Mouse (Mus musculus): Measurements from ENCODE around the gene Usp12. TPM values are rescaled to one million over a fixed set of nuclear protein-coding genes. Genes with fewer than 3 reads are reported as not detected.

Usp12 gene
- polyA plus RNA-seq, 1 experiment from 2014 or later = 12.1 TPM

DNA sequence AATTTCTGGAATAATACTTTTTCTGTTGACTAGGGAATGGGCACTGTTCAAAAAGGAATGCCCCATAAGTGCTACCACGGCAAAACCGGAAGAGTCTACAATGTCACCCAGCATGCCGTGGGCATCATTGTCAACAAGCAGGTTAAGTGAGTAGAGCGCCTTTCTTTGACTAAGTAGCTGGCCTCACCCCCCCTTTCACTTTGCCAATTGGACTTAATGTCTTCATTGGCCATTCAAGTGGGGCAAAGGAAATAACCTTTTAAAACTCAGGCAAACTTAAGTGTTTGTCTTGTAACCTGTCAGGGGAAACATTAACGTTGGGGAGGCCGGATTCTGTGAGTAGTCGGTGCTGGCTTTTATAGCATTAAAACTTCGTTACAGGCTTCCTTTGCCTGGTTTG lies 40.2 kb upstream of the Usp12 start:
- DNase-seq (ENCODE audit: low spot score, missing footprints) (no peak), ATAC-seq (ENCODE audit: low FRiP score) (no peak)
- Histone ChIP-seq H3K4me1 (ENCODE audit: control insufficient read depth, insufficient read depth, low read length) (peaks cover 5% of the 10 kb centered on the region; the same call in 1 of the 2 replicates), H3K9ac (ENCODE audit: low read length) (no peak overlapping the region), H3K27ac (ENCODE audit: low read depth, low read length) (no peak overlapping the region), H3K4me3 (ENCODE audit: low read depth, low read length) (no peak overlapping the region), H3K4me2 (no peak overlapping the region), H3K27me3 (ENCODE audit: control insufficient read depth, insufficient read depth, low read length) (no peaks in the 10 kb centered on the region), H3K9me3 (ENCODE audit: control insufficient read depth, low read length) (no peaks in the 10 kb centered on the region), H3K36me3 (ENCODE audit: control insufficient read depth, insufficient read depth, low read length) (peaks cover 23% of the 10 kb centered on the region)
- WGBS = 91% methylated on average over 8 of the region's 8 CpGs

DNA sequence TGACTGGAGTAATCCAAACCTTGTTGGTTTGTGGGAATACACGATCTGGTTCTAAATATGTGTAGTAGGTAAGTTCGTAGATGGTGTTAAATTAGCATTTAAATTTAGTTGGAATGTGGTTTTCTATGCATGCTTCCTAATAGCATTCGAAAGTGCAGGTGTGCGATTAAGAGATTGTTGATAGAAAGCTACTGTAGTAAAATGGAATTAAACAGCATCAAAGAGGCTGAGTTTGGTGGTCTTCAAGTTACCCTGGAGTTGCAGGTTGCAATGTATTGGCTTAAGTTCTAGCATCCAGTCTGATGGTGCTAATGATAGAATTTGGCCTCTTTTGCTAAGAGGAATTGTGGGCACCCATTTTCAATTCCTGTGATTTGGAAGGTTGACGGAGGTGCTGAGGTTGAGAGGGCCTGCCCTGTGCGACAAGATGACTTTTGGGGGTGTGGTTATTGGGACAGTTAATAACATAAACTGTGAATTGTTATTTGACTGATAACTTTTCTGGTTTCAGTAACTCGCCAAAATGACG lies 38.9 kb upstream of the Usp12 start:
- Histone ChIP-seq H3K27ac (ENCODE audit: low read depth, low read length) (peak overlapping the region; percentile 72; the same call in 1 of the 2 replicates), H3K4me3 (ENCODE audit: low read depth, low read length) (peak overlapping the region; percentile 95), H3K9me3 (ENCODE audit: control insufficient read depth, low read length) (no peaks in the 10 kb centered on the region), H3K9ac (ENCODE audit: low read length) (peak overlapping the region; percentile 98), H3K4me1 (ENCODE audit: control insufficient read depth, insufficient read depth, low read length) (peaks cover 5% of the 10 kb centered on the region; the same call in 1 of the 2 replicates), H3K27me3 (ENCODE audit: control insufficient read depth, insufficient read depth, low read length) (no peaks in the 10 kb centered on the region), H3K4me2 (peak overlapping the region; percentile 70), H3K36me3 (ENCODE audit: control insufficient read depth, insufficient read depth, low read length) (peaks cover 23% of the 10 kb centered on the region)
- no peak for ATAC-seq (ENCODE audit: low FRiP score)
- no peak for DNase-seq (ENCODE audit: low spot score, missing footprints)
- 22% methylated on average over 8 of the region's 8 CpGs for WGBS

DNA sequence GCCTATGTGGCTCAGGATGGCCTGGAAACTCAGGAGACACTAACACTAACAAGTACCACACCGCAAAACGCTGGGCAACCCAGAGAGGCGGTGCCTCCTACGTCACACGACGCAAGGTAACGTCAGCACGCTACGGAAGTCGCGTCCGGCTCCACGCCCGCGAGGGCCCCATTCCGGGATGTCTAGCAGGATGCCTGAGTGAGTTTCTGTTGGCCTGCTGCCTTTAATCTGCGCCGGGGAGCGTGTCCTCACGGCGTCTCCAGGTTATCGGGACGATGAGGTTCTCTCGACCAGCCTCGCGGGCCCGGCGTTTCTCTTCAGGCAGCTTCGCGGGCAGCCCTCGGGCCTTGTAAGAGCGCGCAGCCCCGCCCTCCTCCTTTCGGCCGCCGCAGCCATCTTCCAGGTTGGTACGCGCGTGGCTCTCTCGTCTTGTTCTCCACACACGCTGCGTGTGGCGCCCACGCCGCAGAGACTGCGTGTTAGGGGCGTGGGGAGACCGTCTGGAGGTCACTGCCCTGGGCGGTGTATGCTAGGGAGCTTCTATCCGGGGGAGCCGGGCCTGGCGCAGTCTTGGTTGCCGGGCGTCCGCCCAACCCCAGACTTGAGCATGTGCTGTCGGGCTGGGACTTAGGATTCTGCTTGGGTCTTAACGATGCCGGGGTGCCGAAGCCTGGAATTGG lies 38.1 kb upstream of the Usp12 start, which contains the start of gene Rpl21:
TSS of gene Rpl21 (plus strand) at position 122 of the 680 bp plus-strand sequence.
- Histone ChIP-seq H3K36me3 (ENCODE audit: control insufficient read depth, insufficient read depth, low read length) (peaks cover 19% of the 10 kb centered on the region), H3K4me1 (ENCODE audit: control insufficient read depth, insufficient read depth, low read length) (peaks cover 5% of the 10 kb centered on the region; the same call in 1 of the 2 replicates), H3K9ac (ENCODE audit: low read length) (peak within 1 kb of the TSS; percentile 98), H3K27ac (ENCODE audit: low read depth, low read length) (peak within 1 kb of the TSS; percentile 72), H3K27me3 (ENCODE audit: control insufficient read depth, insufficient read depth, low read length) (no peaks in the 10 kb centered on the region), H3K9me3 (ENCODE audit: control insufficient read depth, low read length) (no peaks in the 10 kb centered on the region), H3K4me3 (ENCODE audit: low read depth, low read length) (peak within 1 kb of the TSS; percentile 95), H3K4me2 (peak within 1 kb of the TSS; percentile 70)
- WGBS = under 1% methylated on average over 60 of the region's 60 CpGs
- DNase-seq (ENCODE audit: low spot score, missing footprints) = peak; percentile 100
- peak; percentile 98 for ATAC-seq (ENCODE audit: low FRiP score)

DNA sequence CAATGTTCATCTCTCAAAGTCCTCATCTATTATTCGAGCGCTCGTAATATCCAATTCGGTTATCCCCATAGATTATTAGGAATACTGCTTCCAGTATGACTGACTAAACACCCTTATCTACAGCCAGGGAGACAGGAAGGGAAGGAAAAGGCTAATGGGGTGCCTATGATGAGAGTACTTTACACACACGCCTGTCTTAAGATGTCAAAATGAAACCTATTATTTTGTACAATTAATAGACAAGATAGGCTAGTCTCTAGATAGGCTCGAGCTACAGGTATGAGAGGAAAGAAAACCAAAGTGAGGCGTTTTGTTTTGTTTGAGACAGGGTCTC lies 37.6 kb upstream of the Usp12 start:
- Histone ChIP-seq H3K9ac (ENCODE audit: low read length) (peak overlapping the region; percentile 98), H3K9me3 (ENCODE audit: control insufficient read depth, low read length) (no peaks in the 10 kb centered on the region), H3K36me3 (ENCODE audit: control insufficient read depth, insufficient read depth, low read length) (peaks cover 19% of the 10 kb centered on the region), H3K4me1 (ENCODE audit: control insufficient read depth, insufficient read depth, low read length) (peaks cover 5% of the 10 kb centered on the region; the same call in 1 of the 2 replicates), H3K27ac (ENCODE audit: low read depth, low read length) (peak overlapping the region; percentile 72), H3K4me2 (peak overlapping the region; percentile 70), H3K27me3 (ENCODE audit: control insufficient read depth, insufficient read depth, low read length) (no peaks in the 10 kb centered on the region), H3K4me3 (ENCODE audit: low read depth, low read length) (peak overlapping the region; percentile 95)
- DNase-seq (ENCODE audit: low spot score, missing footprints) (no peak), ATAC-seq (ENCODE audit: low FRiP score) (no peak)
- 53% methylated on average over 7 of the region's 7 CpGs for WGBS

DNA sequence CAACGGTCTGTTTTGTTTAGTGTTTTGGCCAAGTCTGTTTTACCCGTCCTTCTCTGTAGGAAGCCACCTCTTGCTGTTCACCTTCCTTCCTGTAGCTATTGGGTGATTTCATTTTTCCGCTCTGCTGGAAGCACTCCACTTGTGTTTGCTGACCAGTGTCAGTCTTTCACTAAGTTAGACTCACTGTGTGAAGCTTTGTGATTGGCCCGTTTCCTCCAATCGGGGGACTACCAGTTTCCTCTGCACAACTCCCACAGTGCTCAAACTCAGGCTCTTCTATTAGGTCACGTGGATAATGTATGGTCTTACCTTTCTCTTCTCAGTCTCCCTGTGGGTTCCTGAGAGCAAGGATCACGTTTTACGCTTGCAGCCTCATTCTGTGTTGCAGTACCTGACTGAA lies 34.7 kb upstream of the Usp12 start:
- ATAC-seq (ENCODE audit: low FRiP score) (no peak), DNase-seq (ENCODE audit: low spot score, missing footprints) (no peak)
- Histone ChIP-seq H3K27ac (ENCODE audit: low read depth, low read length) (no peak overlapping the region), H3K4me1 (ENCODE audit: control insufficient read depth, insufficient read depth, low read length) (peaks cover 6% of the 10 kb centered on the region; the same call in 1 of the 2 replicates), H3K4me3 (ENCODE audit: low read depth, low read length) (no peak overlapping the region), H3K27me3 (ENCODE audit: control insufficient read depth, insufficient read depth, low read length) (no peaks in the 10 kb centered on the region), H3K9ac (ENCODE audit: low read length) (no peak overlapping the region), H3K36me3 (ENCODE audit: control insufficient read depth, insufficient read depth, low read length) (no peaks in the 10 kb centered on the region), H3K4me2 (no peak overlapping the region), H3K9me3 (ENCODE audit: control insufficient read depth, low read length) (no peaks in the 10 kb centered on the region)
- WGBS = 55% methylated on average over 8 of the region's 8 CpGs

DNA sequence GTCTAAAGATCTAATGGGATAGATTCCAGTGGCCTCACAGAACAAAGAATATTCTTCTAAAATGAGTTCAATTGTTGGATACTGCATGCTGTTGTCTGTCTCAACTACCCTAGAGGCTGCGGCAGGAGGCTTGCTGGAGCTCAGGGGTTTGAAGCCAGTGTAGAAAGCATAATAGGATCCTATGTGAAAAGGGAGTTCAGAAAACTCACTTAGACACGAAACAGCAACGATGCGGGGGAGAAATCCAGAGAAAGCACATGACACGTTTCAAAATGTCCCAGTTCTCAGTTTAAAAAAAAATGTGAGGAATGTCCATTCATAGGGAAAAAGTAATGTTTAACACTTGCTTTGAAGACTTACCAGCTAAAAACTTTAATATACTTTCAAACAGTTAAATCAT lies 28.2 kb upstream of the Usp12 start:
- 86% methylated on average over 5 of the region's 5 CpGs for WGBS
- H3K9me3 ChIP-seq (ENCODE audit: control insufficient read depth, low read length) = no peaks in the 10 kb centered on the region
- H3K27ac ChIP-seq (ENCODE audit: low read depth, low read length) = no peak overlapping the region
- H3K4me2 ChIP-seq = no peak overlapping the region
- ATAC-seq (ENCODE audit: low FRiP score) (no peak), DNase-seq (ENCODE audit: low spot score, missing footprints) (no peak)
- H3K27me3 ChIP-seq (ENCODE audit: control insufficient read depth, insufficient read depth, low read length) = no peaks in the 10 kb centered on the region
- H3K4me1 ChIP-seq (ENCODE audit: control insufficient read depth, insufficient read depth, low read length) = 0 out of 2 replicates have a peak, but pooled peaks cover 2% of the 10 kb centered on the region
- no peak overlapping the region for H3K4me3 ChIP-seq (ENCODE audit: low read depth, low read length)
- H3K36me3 ChIP-seq (ENCODE audit: control insufficient read depth, insufficient read depth, low read length) = no peaks in the 10 kb centered on the region
- H3K9ac ChIP-seq (ENCODE audit: low read length) = no peak overlapping the region

DNA sequence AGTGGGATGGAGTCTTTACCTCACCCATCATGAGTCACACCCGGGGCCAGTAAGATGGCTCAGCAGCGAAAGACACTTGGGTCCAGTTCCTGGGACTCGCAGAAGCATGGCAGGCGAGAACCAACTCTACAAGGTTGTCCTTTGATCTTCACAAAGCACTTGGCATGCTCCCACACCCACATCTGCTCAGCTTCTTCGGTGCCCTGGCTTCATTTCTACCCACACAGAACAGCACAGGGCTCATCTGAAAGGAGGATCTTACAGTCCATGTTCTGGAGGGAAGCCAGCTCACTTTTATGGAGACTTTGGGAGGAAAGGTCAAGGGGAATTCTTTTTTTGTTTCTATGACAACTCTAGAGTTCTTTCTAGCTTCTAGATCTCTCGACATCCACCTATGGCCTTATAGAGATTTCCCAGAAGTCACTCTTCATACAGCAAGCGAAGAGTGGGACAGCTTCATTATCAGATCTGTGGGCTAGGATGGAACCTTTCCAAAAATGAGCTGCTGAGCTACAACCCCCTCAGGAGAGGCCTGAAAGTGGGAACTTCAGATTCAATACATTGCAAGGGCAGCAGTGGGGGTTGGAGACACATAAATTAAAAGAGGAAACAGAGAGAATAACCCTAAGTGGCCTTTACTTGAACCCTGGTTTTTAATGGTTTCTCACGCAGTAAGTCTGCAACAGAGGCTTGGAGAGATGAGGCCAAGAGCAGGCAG lies 24.3 kb upstream of the Usp12 start:
- no peak for DNase-seq (ENCODE audit: low spot score, missing footprints)
- no peak overlapping the region for H3K4me3 ChIP-seq (ENCODE audit: low read depth, low read length)
- no peaks in the 10 kb centered on the region for H3K9me3 ChIP-seq (ENCODE audit: control insufficient read depth, low read length)
- no peak overlapping the region for H3K27ac ChIP-seq (ENCODE audit: low read depth, low read length)
- H3K4me2 ChIP-seq = no peak overlapping the region
- WGBS = 84% methylated on average over 8 of the region's 8 CpGs
- H3K27me3 ChIP-seq (ENCODE audit: control insufficient read depth, insufficient read depth, low read length) = no peaks in the 10 kb centered on the region
- H3K4me1 ChIP-seq (ENCODE audit: control insufficient read depth, insufficient read depth, low read length) = no peaks in the 10 kb centered on the region
- ATAC-seq (ENCODE audit: low FRiP score) = no peak
- H3K9ac ChIP-seq (ENCODE audit: low read length) = no peak overlapping the region
- H3K36me3 ChIP-seq (ENCODE audit: control insufficient read depth, insufficient read depth, low read length) = no peaks in the 10 kb centered on the region

DNA sequence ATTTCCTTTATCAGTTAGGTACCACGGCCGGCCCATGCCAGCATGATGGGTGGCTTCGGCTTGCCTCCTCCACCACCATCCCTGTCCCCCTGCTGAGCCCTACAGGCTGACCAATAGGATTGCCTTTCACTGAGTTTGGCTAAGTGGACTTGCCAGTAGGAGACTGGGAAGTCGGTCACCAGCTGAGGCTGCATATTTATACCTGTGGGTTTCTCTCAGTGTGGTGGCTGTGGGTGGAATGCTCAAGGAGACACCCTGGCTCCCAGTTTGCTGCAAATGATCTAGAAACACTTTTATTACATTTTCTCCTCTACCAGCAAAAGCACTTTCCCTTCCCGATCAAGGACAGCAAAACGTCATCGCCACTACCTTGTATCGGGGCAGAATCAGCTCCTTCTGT lies 22.8 kb upstream of the Usp12 start:
- H3K4me1 ChIP-seq (ENCODE audit: control insufficient read depth, insufficient read depth, low read length) = no peaks in the 10 kb centered on the region
- WGBS = 86% methylated on average over 8 of the region's 8 CpGs
- no peak for DNase-seq (ENCODE audit: low spot score, missing footprints)
- no peak overlapping the region for H3K9ac ChIP-seq (ENCODE audit: low read length)
- H3K27ac ChIP-seq (ENCODE audit: low read depth, low read length) = no peak overlapping the region
- H3K4me2 ChIP-seq = no peak overlapping the region
- no peaks in the 10 kb centered on the region for H3K36me3 ChIP-seq (ENCODE audit: control insufficient read depth, insufficient read depth, low read length)
- no peak overlapping the region for H3K4me3 ChIP-seq (ENCODE audit: low read depth, low read length)
- no peaks in the 10 kb centered on the region for H3K9me3 ChIP-seq (ENCODE audit: control insufficient read depth, low read length)
- no peak for ATAC-seq (ENCODE audit: low FRiP score)
- H3K27me3 ChIP-seq (ENCODE audit: control insufficient read depth, insufficient read depth, low read length) = no peaks in the 10 kb centered on the region

DNA sequence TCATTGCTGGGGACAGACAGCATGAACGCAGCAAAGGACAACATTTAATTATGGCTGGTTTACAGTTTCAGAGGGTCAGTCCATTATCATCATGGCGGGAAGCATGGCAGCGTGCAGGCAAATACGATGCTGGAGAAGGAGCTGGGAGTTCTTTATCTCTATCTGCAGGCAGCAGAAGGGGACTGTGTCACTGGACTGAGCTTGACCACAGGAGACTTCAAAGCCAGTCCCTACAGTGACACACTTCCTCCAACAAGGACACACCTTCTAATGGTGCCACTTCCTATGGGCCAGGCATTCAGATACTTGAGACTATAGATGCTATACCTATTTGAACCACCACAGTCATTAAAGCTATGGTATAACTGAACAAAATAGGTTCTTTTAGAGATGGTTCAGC lies 20.6 kb upstream of the Usp12 start:
- no peak overlapping the region for H3K9ac ChIP-seq (ENCODE audit: low read length)
- H3K4me1 ChIP-seq (ENCODE audit: control insufficient read depth, insufficient read depth, low read length) = no peaks in the 10 kb centered on the region
- no peaks in the 10 kb centered on the region for H3K9me3 ChIP-seq (ENCODE audit: control insufficient read depth, low read length)
- 92% methylated on average over 4 of the region's 4 CpGs for WGBS
- no peak overlapping the region for H3K27ac ChIP-seq (ENCODE audit: low read depth, low read length)
- ATAC-seq (ENCODE audit: low FRiP score) = no peak
- H3K4me3 ChIP-seq (ENCODE audit: low read depth, low read length) = no peak overlapping the region
- no peak overlapping the region for H3K4me2 ChIP-seq
- H3K36me3 ChIP-seq (ENCODE audit: control insufficient read depth, insufficient read depth, low read length) = no peaks in the 10 kb centered on the region
- H3K27me3 ChIP-seq (ENCODE audit: control insufficient read depth, insufficient read depth, low read length) = no peaks in the 10 kb centered on the region
- DNase-seq (ENCODE audit: low spot score, missing footprints) = no peak
